Mouse (Mus musculus) olfactory bulb, adult 2 months (tissue): ENCODE results near the gene Zwint.

Experiments used
- CTCF ChIP-seq: fragments of 200-500 bp; IDR thresholded peaks from 2 replicates; pipeline ENCODE4 v1.5.1; 2012; ENCODE audit warnings: low read depth, mild to moderate bottlenecking, low read length, moderate library complexity; ENCODE audit not compliant: insufficient read depth
- POLR2A ChIP-seq: fragments of 200-500 bp; IDR thresholded peaks from 2 replicates; pipeline ENCODE4 v1.6.1; 2012; ENCODE audit warnings: mild to moderate bottlenecking, low read depth, low read length, moderate library complexity; ENCODE audit not compliant: insufficient read depth

GRCm38 (mm10) chr10:72634125-72634524 is 20.5 kb upstream of the Zwint start:
- TF ChIP-seq CTCF (no peak), POLR2A (no peak)
